Mouse (Mus musculus) MEL (cell line): ENCODE measurements at regions not wholly inside any gene's neighbourhood (a gene's known extent, or its start where the extent isn't known, plus 50 kb on each side); places are given as distances from the start of the nearest gene placed in this dataset.

Experiments used
- CTCF ChIP-seq, 3 experiments: IDR thresholded peaks in 2 of 3; conservative IDR thresholded peaks in 1 of 3; 2 replicates each; pipeline ENCODE4 v1.5.1; 2011 to 2012; ENCODE audit warnings: low read length in 3 of 3, low read depth in 2 of 3, mild to moderate bottlenecking in 2 of 3, improper control_type of control experiment in 1 of 3, inconsistent platforms in 1 of 3, mixed read lengths in 1 of 3, moderate library complexity in 1 of 3; ENCODE audit not compliant: control insufficient read depth in 1 of 3, insufficient read depth in 1 of 3, poor library complexity in 1 of 3, severe bottlenecking in 1 of 3
- EP300 ChIP-seq, 2 experiments: IDR thresholded peaks; 2 replicates each; pipeline ENCODE4 v1.6.1; 2011; ENCODE audit warnings: improper control_type of control experiment in 2 of 2, low read length in 2 of 2, low read depth in 1 of 2, mild to moderate bottlenecking in 1 of 2
- GATA1 ChIP-seq: IDR thresholded peaks from 2 replicates; pipeline ENCODE4 v1.6.1; 2011; ENCODE audit warnings: low read depth, low read length, improper control_type of control experiment
- HCFC1 ChIP-seq: IDR thresholded peaks from 2 replicates; pipeline ENCODE4 v1.6.1; 2012; ENCODE audit warnings: low read depth, mild to moderate bottlenecking, inconsistent platforms, low read length, improper control_type of control experiment, moderate library complexity
- JUND ChIP-seq: IDR thresholded peaks from 2 replicates; pipeline ENCODE4 v1.6.1; 2011; ENCODE audit warnings: low read depth, mild to moderate bottlenecking, improper control_type of control experiment, low read length
- MAFK ChIP-seq: IDR thresholded peaks from 2 replicates; pipeline ENCODE4 v1.6.1; 2011; ENCODE audit warnings: low read depth, mild to moderate bottlenecking, low read length, improper control_type of control experiment, borderline replicate concordance
- MAX ChIP-seq: IDR thresholded peaks from 2 replicates; pipeline ENCODE4 v1.6.1; 2011; ENCODE audit warnings: low read length, improper control_type of control experiment
- MYB ChIP-seq: IDR thresholded peaks from 2 replicates; pipeline ENCODE4 v1.6.1; 2011; ENCODE audit warnings: mild to moderate bottlenecking, low read depth, low read length, improper control_type of control experiment
- NELFE ChIP-seq: IDR thresholded peaks from 2 replicates; pipeline ENCODE4 v1.6.1; 2011; ENCODE audit warnings: low read depth, low read length, improper control_type of control experiment
- NRF1 ChIP-seq: IDR thresholded peaks from 2 replicates; pipeline ENCODE4 v1.6.1; 2014; ENCODE audit warnings: low read depth, mild to moderate bottlenecking, inconsistent platforms, low read length, improper control_type of control experiment, moderate library complexity; ENCODE audit not compliant: poor library complexity, insufficient read depth, severe bottlenecking
- POLR2A ChIP-seq, 2 experiments: IDR thresholded peaks; 2 replicates each; pipeline ENCODE4 v1.6.1; 2011 to 2012; ENCODE audit warnings: low read length in 2 of 2, mild to moderate bottlenecking in 2 of 2, control low read depth in 1 of 2, improper control_type of control experiment in 1 of 2, low read depth in 1 of 2, moderate library complexity in 1 of 2; ENCODE audit not compliant: control insufficient read depth in 1 of 2, insufficient read depth in 1 of 2, poor library complexity in 1 of 2
- POLR2AphosphoS2 ChIP-seq: IDR thresholded peaks from 2 replicates; pipeline ENCODE4 v1.6.1; 2011; ENCODE audit warnings: low read length, improper control_type of control experiment
- RAD21 ChIP-seq: IDR thresholded peaks from 2 replicates; pipeline ENCODE4 v1.6.1; 2011; ENCODE audit warnings: mild to moderate bottlenecking, low read depth, low read length, improper control_type of control experiment
- ZNF384 ChIP-seq: IDR thresholded peaks from 2 replicates; pipeline ENCODE4 v1.6.1; 2012; ENCODE audit warnings: low read depth, mild to moderate bottlenecking, inconsistent platforms, low read length, improper control_type of control experiment

GRCm38 (mm10) chr1:91697053-91697452 is 104.2 kb upstream of the Twist2 start:
- TF ChIP-seq POLR2A (IDR thresholded peaks at IDR 0.05; ENCODE audit: control insufficient read depth in 1 of 2, insufficient read depth in 1 of 2, low read depth in 1 of 2, low read length in 2 of 2, poor library complexity in 1 of 2) = no peak
- TF ChIP-seq GATA1 = no peak
- no peak for TF ChIP-seq JUND
- no peak for TF ChIP-seq ZNF384
- no peak for TF ChIP-seq MAFK
- no peak for TF ChIP-seq MYB
- TF ChIP-seq HCFC1 = no peak
- no peak for TF ChIP-seq RAD21
- TF ChIP-seq CTCF (IDR thresholded peaks at IDR 0.05 in 2 of 3, conservative IDR thresholded peaks at IDR 0.05 in 1 of 3; ENCODE audit: control insufficient read depth in 1 of 3, insufficient read depth in 1 of 3, low read depth in 2 of 3, low read length in 3 of 3, poor library complexity in 1 of 3, severe bottlenecking in 1 of 3) = no peak
- TF ChIP-seq EP300 (IDR thresholded peaks at IDR 0.05; ENCODE audit: low read depth in 1 of 2, low read length in 2 of 2) = no peak
- TF ChIP-seq NRF1 = no peak
- TF ChIP-seq NELFE = no peak
- TF ChIP-seq POLR2AphosphoS2 = no peak
- TF ChIP-seq MAX = no peak
